Mouse (Mus musculus): ENCODE measurements around the gene Vgll4. TPM values are rescaled to one million over a fixed set of nuclear protein-coding genes. Genes with fewer than 3 reads are reported as not detected.

Gene Vgll4
- polyA plus RNA-seq, 1 experiment from 2014 or later, result 73.1 TPM

DNA sequence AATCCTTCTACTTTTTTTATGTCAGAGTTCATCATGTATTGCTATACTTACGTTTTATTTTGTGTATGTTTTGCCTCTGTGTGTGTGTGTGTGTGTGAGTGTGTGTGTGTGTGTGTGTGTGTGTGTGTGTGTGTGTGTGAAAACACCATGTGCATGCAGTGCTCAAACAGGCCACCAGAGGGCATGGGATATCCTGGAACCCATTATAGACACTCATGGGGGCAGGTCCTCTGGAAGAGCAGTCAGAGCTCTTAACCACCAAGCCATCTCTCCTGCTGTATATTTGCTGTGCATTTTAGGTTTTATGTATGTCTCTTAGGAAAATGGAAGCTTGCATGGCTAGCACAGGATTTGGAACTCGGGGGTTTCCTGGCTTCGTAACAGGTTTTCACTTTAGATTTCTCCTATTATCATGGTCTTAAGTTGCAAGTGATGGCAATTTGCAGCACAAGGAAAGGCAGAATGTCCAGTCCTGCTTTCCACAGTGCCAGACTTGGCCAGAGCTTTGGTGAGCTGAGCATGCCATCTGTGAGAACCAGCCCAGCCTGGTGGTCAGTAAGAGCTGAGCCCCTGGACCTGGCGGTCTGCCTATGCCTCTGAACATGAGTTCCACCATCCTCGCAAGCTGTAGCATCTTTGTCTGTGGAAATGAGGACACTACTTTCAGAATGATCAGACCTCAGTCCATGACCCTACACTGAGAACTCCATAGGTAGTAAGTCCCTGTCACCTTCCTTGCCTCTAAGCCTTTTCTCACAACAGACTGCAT lies 154.7 kb downstream of the Vgll4 start:
- no peak overlapping the region for H3K9ac ChIP-seq (ENCODE audit: low read length)
- WGBS, result 95% methylated on average over 5 of the region's 5 CpGs
- no peak overlapping the region for H3K4me2 ChIP-seq (ENCODE audit: low read depth, low read length, severe bottlenecking)
- no peaks in the 10 kb centered on the region for H3K9me3 ChIP-seq (ENCODE audit: control insufficient read depth, low read length)
- H3K4me3 ChIP-seq (ENCODE audit: low read depth, low read length), result no peak overlapping the region
- H3K27me3 ChIP-seq (ENCODE audit: control insufficient read depth, insufficient read depth, low read length), result no peaks in the 10 kb centered on the region
- H3K36me3 ChIP-seq (ENCODE audit: control insufficient read depth, insufficient read depth, low read length), result no peaks in the 10 kb centered on the region
- H3K27ac ChIP-seq (ENCODE audit: low read depth, low read length), result no peak overlapping the region
- no peaks in the 10 kb centered on the region; the same call in 1 of the 2 replicates for H3K4me1 ChIP-seq (replicated peaks; ENCODE audit: control insufficient read depth, insufficient read depth, low read length)
- no peak for DNase-seq (ENCODE audit: low spot score)
- no peak for ATAC-seq (replicated peaks; ENCODE audit: low FRiP score)

DNA sequence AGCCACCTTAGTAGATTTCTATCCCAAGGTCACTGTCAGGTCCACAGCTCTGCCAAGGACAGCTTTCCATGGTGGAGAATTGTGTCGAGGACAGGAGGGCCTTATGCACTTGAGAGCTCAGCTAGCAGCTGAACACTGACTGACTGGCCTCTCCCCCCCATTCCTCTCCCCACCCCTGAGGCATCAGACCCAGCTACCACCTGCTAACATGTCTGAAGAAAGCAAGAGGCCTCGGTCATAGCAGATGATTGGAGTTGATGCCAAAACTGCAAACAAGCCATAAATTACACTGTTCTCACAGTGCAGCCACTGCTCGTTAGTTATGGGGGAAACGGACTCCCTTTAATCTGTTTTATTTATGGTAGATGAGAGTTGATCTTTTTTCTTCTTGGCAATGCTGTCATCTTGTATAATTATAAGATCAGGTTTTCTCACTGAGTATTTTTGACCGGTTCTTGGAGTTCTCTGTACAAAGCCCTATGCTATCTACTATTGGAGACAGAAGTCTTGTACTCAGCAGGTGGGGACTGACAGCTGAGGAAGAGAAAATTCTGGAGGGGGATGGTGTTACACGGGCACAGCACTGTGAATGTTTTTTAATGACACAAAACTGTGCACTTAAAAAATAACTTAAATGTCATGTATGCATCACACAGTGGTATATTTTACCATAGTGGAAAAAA lies 155.5 kb downstream of the Vgll4 start:
- Histone ChIP-seq H3K4me3 (ENCODE audit: low read depth, low read length) (no peak overlapping the region), H3K9me3 (ENCODE audit: control insufficient read depth, low read length) (no peaks in the 10 kb centered on the region), H3K9ac (ENCODE audit: low read length) (no peak overlapping the region), H3K4me2 (ENCODE audit: low read depth, low read length, severe bottlenecking) (no peak overlapping the region), H3K27me3 (ENCODE audit: control insufficient read depth, insufficient read depth, low read length) (no peaks in the 10 kb centered on the region), H3K4me1 (replicated peaks; ENCODE audit: control insufficient read depth, insufficient read depth, low read length) (no peaks in the 10 kb centered on the region; the same call in 1 of the 2 replicates), H3K27ac (ENCODE audit: low read depth, low read length) (no peak overlapping the region), H3K36me3 (ENCODE audit: control insufficient read depth, insufficient read depth, low read length) (no peaks in the 10 kb centered on the region)
- 74% methylated on average over 6 of the region's 6 CpGs for WGBS
- no peak for ATAC-seq (replicated peaks; ENCODE audit: low FRiP score)
- no peak for DNase-seq (ENCODE audit: low spot score)

DNA sequence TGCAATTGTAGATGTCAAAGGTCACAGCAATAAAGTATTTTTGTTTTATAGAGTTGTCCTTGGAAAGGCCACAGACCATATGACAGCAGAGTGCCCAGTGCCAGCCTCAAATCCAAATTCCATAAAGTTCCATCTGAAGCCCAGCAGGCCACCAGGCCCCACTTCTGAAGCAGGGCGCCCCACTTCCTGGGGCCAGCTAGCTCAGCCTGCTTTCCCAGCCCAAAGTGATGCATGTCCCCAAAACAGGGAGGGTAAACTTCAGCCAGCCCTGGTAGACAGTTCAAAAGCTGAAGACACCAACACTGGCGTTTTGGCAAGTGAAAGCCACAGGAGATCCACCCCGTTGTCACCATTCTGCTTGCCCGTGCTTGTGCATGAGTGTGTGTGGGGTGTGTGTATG lies 157.0 kb downstream of the Vgll4 start:
- Histone ChIP-seq H3K4me1 (replicated peaks; ENCODE audit: control insufficient read depth, insufficient read depth, low read length) (no peaks in the 10 kb centered on the region), H3K4me2 (ENCODE audit: low read depth, low read length, severe bottlenecking) (no peak overlapping the region), H3K9me3 (ENCODE audit: control insufficient read depth, low read length) (no peaks in the 10 kb centered on the region), H3K36me3 (ENCODE audit: control insufficient read depth, insufficient read depth, low read length) (no peaks in the 10 kb centered on the region), H3K27ac (ENCODE audit: low read depth, low read length) (no peak overlapping the region), H3K27me3 (ENCODE audit: control insufficient read depth, insufficient read depth, low read length) (no peaks in the 10 kb centered on the region), H3K9ac (ENCODE audit: low read length) (no peak overlapping the region), H3K4me3 (ENCODE audit: low read depth, low read length) (no peak overlapping the region)
- ATAC-seq (replicated peaks; ENCODE audit: low FRiP score), result no peak
- no peak for DNase-seq (ENCODE audit: low spot score)
- 88% methylated on average over 4 of the region's 4 CpGs for WGBS

DNA sequence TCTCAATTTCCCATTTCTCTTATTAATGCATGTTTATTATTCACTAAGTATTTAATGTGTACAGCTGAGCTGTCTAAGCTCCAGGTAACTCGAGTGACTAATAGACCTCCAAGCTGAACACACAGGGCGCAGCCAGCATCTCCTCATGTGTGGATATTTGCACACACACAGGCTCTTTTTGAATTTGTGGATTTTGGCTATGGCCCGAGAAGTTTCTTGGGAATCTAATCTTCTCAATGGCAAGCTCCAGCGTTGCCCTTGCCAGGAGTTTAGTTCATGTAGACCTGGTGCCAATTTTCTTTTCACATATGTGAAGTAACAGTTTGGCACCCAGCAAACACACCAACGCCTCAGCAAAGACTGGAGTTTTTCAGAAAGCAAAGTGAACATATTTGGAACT lies 157.5 kb downstream of the Vgll4 start:
- no peak for ATAC-seq (replicated peaks; ENCODE audit: low FRiP score)
- WGBS, result 87% methylated on average over 5 of the region's 5 CpGs
- H3K27me3 ChIP-seq (ENCODE audit: control insufficient read depth, insufficient read depth, low read length), result no peaks in the 10 kb centered on the region
- no peak overlapping the region for H3K4me2 ChIP-seq (ENCODE audit: low read depth, low read length, severe bottlenecking)
- no peaks in the 10 kb centered on the region for H3K36me3 ChIP-seq (ENCODE audit: control insufficient read depth, insufficient read depth, low read length)
- H3K9me3 ChIP-seq (ENCODE audit: control insufficient read depth, low read length), result no peaks in the 10 kb centered on the region
- no peak overlapping the region for H3K27ac ChIP-seq (ENCODE audit: low read depth, low read length)
- no peaks in the 10 kb centered on the region for H3K4me1 ChIP-seq (replicated peaks; ENCODE audit: control insufficient read depth, insufficient read depth, low read length)
- no peak for DNase-seq (ENCODE audit: low spot score)
- H3K4me3 ChIP-seq (ENCODE audit: low read depth, low read length), result no peak overlapping the region
- H3K9ac ChIP-seq (ENCODE audit: low read length), result no peak overlapping the region

Other genes with a start within 250 kb of the Vgll4 start
- 79.0 and 84.6 TPM in 2 replicates for gene Tamm41, start 67.9 kb upstream of the Vgll4 start, polyA plus RNA-seq (2014; fragmentation: Nextera tagmentation; extraction: Ambion mirVana)
- gene Syn2, start 164.9 kb upstream of the Vgll4 start, polyA plus RNA-seq (2014; fragmentation: Nextera tagmentation; extraction: Ambion mirVana), result 1.7 TPM in 2 replicates